Mouse (Mus musculus): ENCODE measurements around the gene Sec23a.
"Not testable (repeated sequence)": the region's sequence is repeated elsewhere in the genome, so short reads cannot be mapped to it uniquely, and the experiment has no call there.

The Sec23a gene

GRCm38 (mm10) chr12:58985766-58986165 is 26.1 kb downstream of the Sec23a start:
- no peak for DNase-seq (ENCODE audit: low read depth in 1 of 2, low spot score in 2 of 2)

GRCm38 (mm10) chr12:58981178-58981661 is 30.6 kb downstream of the Sec23a start:
- not testable (repeated sequence) for DNase-seq (ENCODE audit: low read depth in 1 of 2, low spot score in 2 of 2)

DNA sequence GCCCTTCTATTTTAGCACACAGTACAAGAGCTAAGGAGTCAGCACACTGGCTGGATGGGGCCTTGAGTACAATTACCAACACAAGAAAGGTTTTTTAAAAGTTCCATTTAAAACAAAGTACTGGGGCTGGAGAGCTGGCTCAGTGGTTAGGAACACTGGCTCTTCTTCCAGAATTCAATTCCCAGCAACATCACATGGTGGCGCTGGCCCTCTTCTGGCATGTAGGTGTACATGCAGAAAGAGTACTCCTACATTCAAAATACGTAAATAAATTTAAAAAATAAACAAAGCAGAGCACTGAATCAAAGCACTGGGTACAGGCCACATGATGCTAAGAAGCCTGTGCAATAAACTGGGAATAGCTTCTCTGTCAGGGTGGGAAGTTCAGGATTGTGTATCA is 34.9 kb downstream of the Sec23a start:
- no peak for DNase-seq (ENCODE audit: low read depth in 1 of 2, low spot score in 2 of 2)

DNA sequence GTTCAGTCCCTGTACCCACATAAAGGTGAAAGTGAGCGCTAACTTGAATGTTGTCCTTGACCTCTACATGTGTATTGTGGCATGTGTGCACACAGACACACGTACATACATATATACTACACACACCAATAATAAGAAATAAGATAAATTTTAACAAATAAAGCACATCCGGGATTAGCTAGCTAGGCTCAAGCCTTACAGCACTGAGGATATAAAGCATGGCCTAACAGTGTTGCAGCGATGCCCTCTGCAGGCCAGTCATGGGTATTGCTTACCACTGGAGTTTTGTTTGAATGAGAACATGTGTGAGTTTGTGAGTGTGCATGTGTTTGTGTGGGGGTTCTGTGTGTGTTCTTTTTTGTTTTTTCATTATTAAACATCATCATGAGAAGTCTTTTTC is 47.2 kb downstream of the Sec23a start:
- no peak for DNase-seq (ENCODE audit: low read depth in 1 of 2, low spot score in 2 of 2)

- no peak for DNase-seq (ENCODE audit: low read depth in 1 of 2, low spot score in 2 of 2)
These were observed 51.0 kb downstream of the Sec23a start for GRCm38 (mm10) chr12:58960844-58961243.

- no peak for DNase-seq (ENCODE audit: low read depth in 1 of 2, low spot score in 2 of 2)
These were observed 55.2 kb downstream of the Sec23a start for GRCm38 (mm10) chr12:58956624-58957023.

DNA sequence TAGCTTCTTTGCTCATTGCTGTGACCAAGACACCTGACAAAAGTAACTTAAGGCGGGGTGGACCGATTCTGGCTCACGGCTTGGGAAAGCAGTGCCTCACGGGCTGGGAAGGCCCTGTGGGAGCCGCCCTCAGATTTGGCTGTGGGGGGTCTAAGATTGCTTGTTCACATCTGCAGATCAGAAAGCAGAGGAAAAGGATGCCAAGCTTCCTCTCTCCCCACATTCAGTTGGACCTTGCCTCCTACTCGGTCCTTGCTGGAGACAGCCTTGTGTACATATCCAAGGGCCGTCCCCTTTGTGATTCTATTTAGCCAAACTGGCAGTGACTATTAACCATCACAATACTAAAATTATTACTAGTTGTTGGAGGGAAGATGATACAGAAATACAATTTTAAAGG is 55.7 kb downstream of the Sec23a start:
- DNase-seq (ENCODE audit: low read depth in 1 of 2, low spot score in 2 of 2) = no peak

DNA sequence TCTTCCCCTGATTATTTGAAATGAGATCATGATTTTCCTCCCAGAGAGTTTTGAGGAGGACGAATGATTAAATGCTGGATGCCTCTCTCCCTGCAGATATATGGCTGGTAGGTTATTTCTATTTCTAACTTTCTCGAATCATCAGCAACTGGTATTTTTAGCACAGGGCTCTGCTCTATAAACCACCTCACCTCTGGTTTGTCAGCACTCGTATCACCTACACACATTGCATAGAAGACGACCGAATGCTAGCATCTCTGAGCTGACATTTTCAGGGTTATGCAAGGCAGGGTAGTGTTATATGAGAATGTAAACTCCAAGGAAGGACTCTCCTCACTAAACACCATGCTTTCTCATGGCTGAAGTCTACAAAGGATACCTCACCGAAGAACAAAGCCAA is 63.9 kb downstream of the Sec23a start:
- DNase-seq (ENCODE audit: low read depth in 1 of 2, low spot score in 2 of 2) = no peak

GRCm38 (mm10) chr12:58947231-58947630 is 64.6 kb downstream of the Sec23a start:
- DNase-seq (ENCODE audit: low read depth in 1 of 2, low spot score in 2 of 2) = no peak

DNA sequence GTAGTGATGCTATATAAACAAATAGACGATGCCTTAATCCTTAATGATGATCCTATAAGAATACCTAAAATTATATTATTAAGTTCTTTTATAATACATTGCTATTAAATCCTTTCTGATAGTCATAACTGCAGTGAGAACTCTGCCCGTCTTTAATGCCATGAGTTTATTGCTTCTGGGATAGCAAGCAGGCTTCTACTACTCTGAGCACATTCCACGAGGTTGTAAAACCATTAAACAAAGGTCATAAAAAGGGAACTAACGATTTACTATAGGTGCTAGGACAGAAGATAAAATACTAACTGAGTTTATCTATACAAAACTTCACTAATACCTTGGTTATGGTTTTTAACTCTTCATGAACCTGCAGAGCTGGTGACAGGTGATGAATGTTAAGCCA is 69.3 kb downstream of the Sec23a start:
- DNase-seq (ENCODE audit: low read depth in 1 of 2, low spot score in 2 of 2) = no peak

GRCm38 (mm10) chr12:58934580-58934979 is 77.2 kb downstream of the Sec23a start:
- DNase-seq (ENCODE audit: low read depth in 1 of 2, low spot score in 2 of 2) = no peak

GRCm38 (mm10) chr12:58924996-58925395 is 86.8 kb downstream of the Sec23a start:
- DNase-seq (ENCODE audit: low read depth in 1 of 2, low spot score in 2 of 2) = no peak

GRCm38 (mm10) chr12:58924025-58924424 is 87.8 kb downstream of the Sec23a start:
- no peak for DNase-seq (ENCODE audit: low read depth in 1 of 2, low spot score in 2 of 2)

- DNase-seq (ENCODE audit: low read depth in 1 of 2, low spot score in 2 of 2) = no peak
These were observed 91.0 kb downstream of the Sec23a start for GRCm38 (mm10) chr12:58920775-58921174.

DNA sequence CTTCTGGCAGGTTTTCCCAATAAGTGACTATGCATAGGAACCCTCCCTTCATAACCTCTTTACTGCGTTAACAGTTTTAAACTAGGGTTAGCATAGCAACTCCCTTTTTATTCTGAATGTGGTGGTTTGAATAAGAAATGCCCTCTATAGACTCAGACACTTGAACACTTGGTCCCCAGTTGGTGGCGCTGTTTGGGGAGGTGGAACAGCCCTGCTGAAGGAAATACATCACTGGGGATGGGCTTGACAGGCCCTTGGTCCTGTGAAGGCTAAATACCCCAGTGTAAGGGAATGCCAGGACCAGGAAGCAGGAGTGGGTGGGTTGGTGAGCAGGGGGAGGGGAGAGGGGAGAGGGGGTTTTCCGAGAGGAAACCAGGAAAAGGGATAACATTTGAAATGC is 92.3 kb downstream of the Sec23a start:
- no peak for DNase-seq (ENCODE audit: low read depth in 1 of 2, low spot score in 2 of 2)

DNA sequence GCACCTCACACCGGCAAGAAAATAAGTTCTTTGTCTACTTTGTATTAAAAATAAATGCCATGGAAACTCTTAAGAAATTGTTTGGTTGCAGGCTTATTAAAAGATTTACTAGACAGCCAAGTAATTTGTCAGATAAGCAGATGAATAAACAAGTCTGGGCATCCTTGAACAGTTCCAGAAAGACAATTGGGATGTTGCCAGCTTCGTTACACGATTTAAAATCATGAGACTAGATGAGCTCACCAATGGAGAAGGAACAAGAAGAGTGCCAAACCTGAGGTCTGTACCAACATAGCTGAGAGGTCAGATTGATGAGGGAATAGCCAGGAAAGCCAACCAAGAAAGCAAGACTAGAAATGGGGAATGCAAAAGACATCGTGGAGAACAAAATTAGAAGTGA is 102.0 kb downstream of the Sec23a start:
- no peak for DNase-seq (ENCODE audit: low read depth in 1 of 2, low spot score in 2 of 2)

Measured in monocyte, adult 2 months (primary cell).